Mouse (Mus musculus) MEL (cell line): ENCODE results near the gene Arhgef38. TPM values are rescaled to one million over a fixed set of nuclear protein-coding genes. Genes with fewer than 3 reads are reported as not detected.
A peak's percentile ranks its signal among the peaks of the same experiment; 100 is the strongest.

Experiments
- DNase-seq: peaks from one replicate; pipeline ENCODE4 v3.0.0; 2011; ENCODE audit warnings: low read depth, low spot score
- H3K27ac ChIP-seq: 2 replicates; pipeline ENCODE4 v1.5.1; 2012; ENCODE audit warnings: low read depth, mild to moderate bottlenecking, control low read depth, low read length, moderate library complexity; ENCODE audit not compliant: control insufficient read depth
- H3K27me3 ChIP-seq, 2 experiments: fragments of 150-350 bp in 1 of 2; sonication (generic) in 1 of 2; 2 replicates each; pipeline ENCODE4 v1.6.1; 2012; ENCODE audit warnings: low read length in 2 of 2, mild to moderate bottlenecking in 2 of 2, improper control_type of control experiment in 1 of 2, moderate library complexity in 1 of 2; ENCODE audit not compliant: insufficient read depth in 2 of 2, control insufficient read depth in 1 of 2
- H3K36me3 ChIP-seq, 2 experiments: 2 replicates each; pipeline ENCODE4 v1.6.1; 2012 to 2014; ENCODE audit warnings: low read length in 2 of 2, improper control_type of control experiment in 1 of 2, inconsistent platforms in 1 of 2, mild to moderate bottlenecking in 1 of 2; ENCODE audit not compliant: insufficient read depth in 2 of 2, control insufficient read depth in 1 of 2
- H3K4me1 ChIP-seq, 2 experiments: fragments of 150-350 bp in 1 of 2; sonication (generic) in 1 of 2; 2 replicates each; pipeline ENCODE4 v1.6.1; 2012; ENCODE audit warnings: low read length in 2 of 2, improper control_type of control experiment in 1 of 2, mild to moderate bottlenecking in 1 of 2; ENCODE audit not compliant: insufficient read depth in 2 of 2, control insufficient read depth in 1 of 2
- H3K4me3 ChIP-seq, 2 experiments: fragments of 150-350 bp in 1 of 2; sonication (generic) in 1 of 2; 2 replicates each; pipeline ENCODE4 v1.5.1; 2012; ENCODE audit warnings: low read depth in 2 of 2, low read length in 2 of 2, mild to moderate bottlenecking in 2 of 2, moderate library complexity in 2 of 2, control low read depth in 1 of 2, improper control_type of control experiment in 1 of 2; ENCODE audit not compliant: control insufficient read depth in 1 of 2, insufficient read depth in 1 of 2
- H3K79me2 ChIP-seq: 2 replicates; pipeline ENCODE4 v1.6.1; 2012; ENCODE audit warnings: mild to moderate bottlenecking, low read length, moderate library complexity; ENCODE audit not compliant: control insufficient read depth, poor library complexity, insufficient read depth
- H3K9ac ChIP-seq: 2 replicates; pipeline ENCODE4 v1.6.1; 2012; ENCODE audit warnings: low read depth, mild to moderate bottlenecking, control low read depth, low read length, moderate library complexity; ENCODE audit not compliant: control insufficient read depth, poor library complexity, severe bottlenecking
- H3K9me3 ChIP-seq: fragments of 150-350 bp; sonication (generic); replicated peaks from 2 replicates; pipeline ENCODE4 v1.6.1; 2012; ENCODE audit warnings: mild to moderate bottlenecking, low read length, improper control_type of control experiment, moderate library complexity; ENCODE audit not compliant: insufficient read depth
- E2F4 ChIP-seq: IDR thresholded peaks from 2 replicates; pipeline ENCODE4 v1.6.1; 2011; ENCODE audit warnings: low read depth, low read length, improper control_type of control experiment, borderline replicate concordance
- ELF1 ChIP-seq: IDR thresholded peaks from 2 replicates; pipeline ENCODE4 v1.6.1; 2014; ENCODE audit warnings: low read depth, mild to moderate bottlenecking, inconsistent platforms, low read length, improper control_type of control experiment, moderate library complexity
- EP300 ChIP-seq, 2 experiments: IDR thresholded peaks; 2 replicates each; pipeline ENCODE4 v1.6.1; 2011; ENCODE audit warnings: improper control_type of control experiment in 2 of 2, low read length in 2 of 2, low read depth in 1 of 2, mild to moderate bottlenecking in 1 of 2
- ETS1 ChIP-seq: IDR thresholded peaks from 2 replicates; pipeline ENCODE4 v1.6.1; 2012; ENCODE audit warnings: low read depth, mild to moderate bottlenecking, inconsistent platforms, low read length, improper control_type of control experiment, moderate library complexity
- GABPA ChIP-seq: IDR thresholded peaks from 2 replicates; pipeline ENCODE4 v1.6.1; 2012; ENCODE audit warnings: low read depth, mild to moderate bottlenecking, inconsistent platforms, low read length, improper control_type of control experiment, moderate library complexity
- GATA1 ChIP-seq: IDR thresholded peaks from 2 replicates; pipeline ENCODE4 v1.6.1; 2011; ENCODE audit warnings: low read depth, low read length, improper control_type of control experiment
- NRF1 ChIP-seq: IDR thresholded peaks from 2 replicates; pipeline ENCODE4 v1.6.1; 2014; ENCODE audit warnings: low read depth, mild to moderate bottlenecking, inconsistent platforms, low read length, improper control_type of control experiment, moderate library complexity; ENCODE audit not compliant: poor library complexity, insufficient read depth, severe bottlenecking
- POLR2AphosphoS5 ChIP-seq: IDR thresholded peaks from 2 replicates; pipeline ENCODE4 v1.6.1; 2012; ENCODE audit warnings: low read depth, borderline replicate concordance, mild to moderate bottlenecking, inconsistent platforms, low read length, moderate library complexity, mixed read lengths
- RCOR1 ChIP-seq: IDR thresholded peaks from 2 replicates; pipeline ENCODE4 v1.6.1; 2012; ENCODE audit warnings: low read depth, mild to moderate bottlenecking, inconsistent platforms, low read length, improper control_type of control experiment
- SIN3A ChIP-seq: IDR thresholded peaks from 2 replicates; pipeline ENCODE4 v1.6.1; 2012; ENCODE audit warnings: low read length, improper control_type of control experiment, inconsistent platforms
- TAL1 ChIP-seq: IDR thresholded peaks from 2 replicates; pipeline ENCODE4 v1.6.1; 2012; ENCODE audit warnings: mild to moderate bottlenecking, inconsistent platforms, low read length, moderate library complexity, mixed read lengths
- TCF12 ChIP-seq: IDR thresholded peaks from 2 replicates; pipeline ENCODE4 v1.6.1; 2014; ENCODE audit warnings: low read depth, mild to moderate bottlenecking, inconsistent platforms, low read length, improper control_type of control experiment, moderate library complexity
- UBTF ChIP-seq: IDR thresholded peaks from 2 replicates; pipeline ENCODE4 v1.6.1; 2012; ENCODE audit warnings: low read depth, mild to moderate bottlenecking, inconsistent platforms, low read length, improper control_type of control experiment, moderate library complexity, borderline replicate concordance; ENCODE audit not compliant: insufficient read depth
- USF1 ChIP-seq: IDR thresholded peaks from 2 replicates; pipeline ENCODE4 v1.6.1; 2014; ENCODE audit warnings: low read depth, mild to moderate bottlenecking, inconsistent platforms, low read length, improper control_type of control experiment, moderate library complexity
- USF2 ChIP-seq, 2 experiments: IDR thresholded peaks; 2 replicates each; pipeline ENCODE4 v1.6.1; 2011 to 2012; ENCODE audit warnings: improper control_type of control experiment in 2 of 2, low read length in 2 of 2, borderline replicate concordance in 1 of 2, inconsistent platforms in 1 of 2, low read depth in 1 of 2, mild to moderate bottlenecking in 1 of 2; ENCODE audit not compliant: insufficient read depth in 1 of 2
- ZKSCAN1 ChIP-seq: IDR thresholded peaks from 2 replicates; pipeline ENCODE4 v1.6.1; 2012; ENCODE audit warnings: low read depth, mild to moderate bottlenecking, inconsistent platforms, low read length, improper control_type of control experiment, moderate library complexity
- ZMIZ1 ChIP-seq: IDR thresholded peaks from 2 replicates; pipeline ENCODE4 v1.6.1; 2012; ENCODE audit warnings: low read depth, mild to moderate bottlenecking, inconsistent platforms, low read length, improper control_type of control experiment, moderate library complexity
- ZNF384 ChIP-seq: IDR thresholded peaks from 2 replicates; pipeline ENCODE4 v1.6.1; 2012; ENCODE audit warnings: low read depth, mild to moderate bottlenecking, inconsistent platforms, low read length, improper control_type of control experiment
- polyA plus RNA-seq, 2 experiments: library from polyadenylated mRNA; stranded (reverse) in 1 of 2; unstranded in 1 of 2; fragments of >175 nt in 1 of 2; fragments of >200 nt in 1 of 2; gene quantifications; 2 replicates each; pipeline versions ENCODE4 v1.2.1 to v1.2.4; 2012; ENCODE audit warnings: low replicate concordance in 2 of 2, low read depth in 1 of 2; ENCODE audit not compliant: insufficient read length in 2 of 2, insufficient read depth in 1 of 2, missing spikeins in 1 of 2
- total RNA-seq: library from RNA; depleted of rRNA; stranded (reverse); fragments of 300-350 nt; gene quantifications from 2 replicates; pipeline ENCODE4 v1.2.3, GENCODE M21; 2012

Arhgef38 gene
- total and polyA plus RNA-seq, 3 experiments: not detected

DNA sequence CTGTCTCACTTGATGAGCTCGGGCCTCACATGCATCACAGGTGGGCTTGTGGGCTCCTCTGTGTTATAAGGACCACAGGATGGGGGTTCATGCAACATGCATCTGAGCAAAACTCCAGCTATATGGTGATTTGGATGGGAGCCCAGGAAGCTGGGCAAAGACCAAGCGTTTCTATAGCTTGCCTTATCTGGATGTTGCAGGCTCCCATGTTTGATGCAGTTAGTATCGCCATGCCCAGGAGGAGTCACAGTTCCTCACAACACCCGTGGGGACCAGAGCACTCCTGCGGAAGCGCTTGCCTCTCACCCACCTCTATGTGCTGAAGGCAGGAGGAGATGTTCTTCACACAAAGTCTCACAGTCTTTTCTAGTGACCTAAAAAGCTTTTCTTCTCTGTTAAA lies 92.9 kb downstream of the Arhgef38 start:
- Histone ChIP-seq H3K9me3 (no peaks in the 10 kb centered on the region), H3K9ac (no peak overlapping the region), H3K36me3 (peaks cover 0 to 12% of the 10 kb centered on the region in 2 experiments; a peak in 2 of 4 replicates), H3K79me2 (no peaks in the 10 kb centered on the region)
- peak; percentile 73 for TF ChIP-seq TAL1
- TF ChIP-seq USF1: no peak
- TF ChIP-seq ETS1: peak; percentile 52; the same call in 1 of the 2 replicates
- peak; percentile 75 for TF ChIP-seq GATA1
- TF ChIP-seq TCF12: peak; percentile 86
- TF ChIP-seq EP300 (IDR thresholded peaks at IDR 0.05; ENCODE audit: low read depth in 1 of 2, low read length in 2 of 2): peak; percentile 72 to 75; a peak in 3 of 4 replicates
- no peak for TF ChIP-seq ZKSCAN1
- peak; percentile 23; the same call in 1 of the 2 replicates for TF ChIP-seq RCOR1
- no peak for TF ChIP-seq POLR2AphosphoS5
- TF ChIP-seq, all 39 proteins: peak for 6
- Histone ChIP-seq H3K27me3 (no peaks in the 10 kb centered on the region), H3K4me1 (peaks cover 0 to 16% of the 10 kb centered on the region in 2 experiments; a peak in 3 of 4 replicates), H3K27ac (no peak overlapping the region), H3K4me3 (no peak overlapping the region)
- DNase-seq: peak; percentile 79

DNA sequence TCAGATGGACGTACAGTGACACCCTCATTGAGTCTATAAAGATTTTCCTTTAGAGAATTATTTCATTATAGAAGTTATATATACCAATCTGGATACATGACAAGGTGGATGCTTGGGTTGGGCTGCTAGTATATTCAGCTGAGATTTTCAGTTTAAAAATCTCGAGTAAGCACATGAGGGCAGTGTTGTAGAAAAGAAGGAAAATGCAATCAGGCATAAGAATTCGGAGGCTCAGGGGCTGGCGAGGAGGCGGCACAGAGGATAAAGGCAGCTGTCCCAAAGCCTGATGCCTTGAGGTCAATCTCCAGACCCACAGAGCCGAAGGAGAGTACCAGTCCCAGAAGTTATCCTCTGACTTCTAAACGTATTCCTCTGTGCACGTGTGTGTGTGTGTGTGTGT lies 102.1 kb downstream of the Arhgef38 start:
- Histone ChIP-seq H3K9ac (no peak overlapping the region), H3K4me3 (no peak overlapping the region), H3K79me2 (no peaks in the 10 kb centered on the region), H3K9me3 (no peaks in the 10 kb centered on the region), H3K4me1 (no peaks in the 10 kb centered on the region), H3K27ac (no peak overlapping the region), H3K27me3 (no peaks in the 10 kb centered on the region; a peak in 1 of 4 replicates), H3K36me3 (no peaks in the 10 kb centered on the region)
- TF ChIP-seq ZMIZ1: no peak
- TF ChIP-seq ZKSCAN1: no peak
- TF ChIP-seq ETS1: no peak
- no peak for TF ChIP-seq TCF12
- no peak for TF ChIP-seq GABPA
- TF ChIP-seq SIN3A: no peak
- no peak for TF ChIP-seq RCOR1
- TF ChIP-seq UBTF: no peak
- TF ChIP-seq USF2 (IDR thresholded peaks at IDR 0.05; ENCODE audit: borderline replicate concordance in 1 of 2, insufficient read depth in 1 of 2, low read depth in 1 of 2, low read length in 2 of 2): no peak
- no peak for TF ChIP-seq NRF1
- no peak for TF ChIP-seq ZNF384
- TF ChIP-seq E2F4: no peak
- no peak for TF ChIP-seq ELF1
- DNase-seq: no peak
